Mouse (Mus musculus) adrenal gland, postnatal 36 days (tissue): Measurements from ENCODE around the gene Ankrd53. TPM values are rescaled to one million over a fixed set of nuclear protein-coding genes. Genes with fewer than 3 reads are reported as not detected.

Experiments
- DNase-seq, 2 experiments: peaks; one replicate each; pipeline ENCODE4 v3.0.0; 2021; ENCODE audit warnings: mixed read lengths in 1 of 2
- long read RNA-seq, 2 experiments: library from polyadenylated mRNA; stranded (forward); transcript quantifications; one replicate each; pipeline ENCODE4 v2.0.0; 2021; ENCODE audit warnings: borderline sequencing depth in 2 of 2
- total RNA-seq, 2 experiments: library from RNA; stranded (reverse); gene quantifications; 2 replicates each; pipeline ENCODE4 v1.2.3; 2021

Ankrd53 gene
- not detected for total RNA-seq
- long read RNA-seq, experiment 1 = 0 reads
- long read RNA-seq, experiment 2 = 0 reads

GRCm38 (mm10) chr6:83762344-83762743, at the start of gene Ankrd53:
Gene Ankrd53 (plus strand): TSS chr6:83762644.
- no peak for DNase-seq

DNA sequence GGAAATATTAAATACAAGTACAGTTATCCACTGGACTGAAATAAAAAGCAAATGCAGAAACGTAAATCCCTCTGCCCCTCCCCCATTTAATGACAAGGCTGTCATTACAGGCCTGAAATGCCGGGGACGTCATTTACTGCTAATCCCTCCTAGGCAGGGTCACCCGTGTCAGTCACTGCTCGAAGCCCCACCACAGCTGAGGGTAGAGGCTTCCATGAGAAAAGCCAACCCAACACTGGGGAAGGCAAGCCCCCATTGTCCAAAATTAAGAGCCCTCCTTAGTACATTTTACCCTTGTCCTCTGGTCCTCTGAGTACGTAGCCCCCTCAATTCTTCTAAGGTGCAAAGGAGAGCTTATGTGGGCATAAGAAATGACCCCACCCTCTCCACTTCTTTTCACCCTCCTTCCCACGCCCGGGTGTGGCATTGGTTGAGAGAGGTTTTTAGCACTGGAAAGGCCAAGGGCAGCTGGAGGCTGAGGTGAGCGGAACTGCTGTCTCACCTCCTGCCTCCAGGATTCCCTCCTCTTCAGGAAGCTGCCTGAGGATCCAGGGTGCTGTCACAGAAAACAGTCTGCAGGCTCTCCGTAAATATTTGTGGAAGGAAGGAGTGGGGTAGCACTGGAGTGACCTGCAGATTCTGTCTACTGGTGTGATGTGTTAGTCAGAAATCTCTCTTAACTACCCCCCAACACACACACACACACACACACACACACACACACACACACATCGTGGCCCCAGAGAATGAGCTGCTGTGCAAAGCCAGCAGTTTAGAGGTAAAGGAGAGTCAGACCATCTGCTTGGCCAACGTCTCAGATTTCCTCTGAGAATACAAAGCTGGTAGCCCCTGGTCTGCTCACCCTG, 48.9 kb upstream of the Ankrd53 start:
- DNase-seq = no peak

DNA sequence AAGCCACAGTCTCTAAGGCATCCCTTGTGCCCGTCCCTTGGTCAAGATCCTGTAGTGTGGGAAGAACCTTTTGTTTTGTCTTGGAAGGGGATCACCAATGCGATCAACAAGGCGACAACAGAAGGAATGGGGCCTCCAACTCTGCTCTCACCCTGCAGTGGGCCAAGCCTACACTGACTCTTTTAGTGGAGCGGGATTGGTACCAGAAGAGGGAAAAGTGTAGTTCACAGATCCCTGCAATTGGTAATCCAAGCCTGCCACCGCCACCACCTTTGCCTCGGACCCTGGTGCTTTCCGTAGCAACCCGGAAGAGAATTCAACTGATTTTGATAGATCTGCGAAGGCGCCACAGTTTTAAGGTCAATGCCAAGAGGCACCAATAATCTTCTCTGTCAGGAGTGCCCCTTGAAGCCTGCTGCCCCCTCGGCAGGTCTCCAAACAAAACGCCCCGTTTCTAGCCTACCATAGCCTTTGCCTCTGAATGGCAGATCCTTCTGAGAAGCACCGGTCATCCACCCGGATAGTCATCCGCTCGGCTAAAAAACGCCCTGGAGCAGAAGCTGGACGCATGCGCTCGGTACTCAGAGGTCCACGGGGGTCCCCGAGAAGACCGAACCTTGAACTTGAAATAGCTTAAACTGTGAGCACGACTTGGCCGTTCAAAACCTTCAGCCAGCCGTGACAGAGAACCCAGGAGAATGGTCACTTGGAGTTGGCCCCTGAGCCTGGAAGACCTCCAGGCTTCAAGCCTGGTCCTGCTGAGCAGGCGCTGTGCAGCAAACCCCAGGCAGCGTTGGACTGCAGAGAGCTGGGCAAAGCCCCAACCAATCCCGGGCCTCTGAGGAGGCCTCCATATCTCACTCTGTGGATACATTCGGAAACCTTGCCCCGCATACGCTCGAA, 48.0 kb upstream of the Ankrd53 start:
- DNase-seq = no peak

GRCm38 (mm10) chr6:83715461-83716196, 46.8 kb upstream of the Ankrd53 start:
- DNase-seq = no peak

DNA sequence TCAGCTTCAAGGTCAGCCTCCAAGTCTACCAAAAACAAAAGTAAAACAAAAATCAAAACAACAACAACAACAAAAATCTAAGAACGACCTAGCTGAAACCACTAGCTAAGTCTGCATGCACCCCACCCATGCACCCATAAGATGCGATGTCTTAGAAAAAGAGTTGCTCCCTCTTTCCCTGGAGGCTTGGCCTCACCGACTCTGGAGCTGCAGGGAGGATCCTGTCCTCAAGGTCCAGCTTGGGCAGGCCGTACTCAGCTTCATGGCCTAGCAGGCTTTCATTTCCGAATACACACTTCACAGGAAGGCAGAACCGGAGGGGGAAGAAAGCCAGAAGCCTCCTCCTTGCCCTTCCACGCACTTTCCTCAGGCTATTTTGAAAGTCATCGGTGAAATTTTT, 45.4 kb upstream of the Ankrd53 start:
- no peak for DNase-seq

GRCm38 (mm10) chr6:83722526-83722925, 39.9 kb upstream of the Ankrd53 start:
- no peak for DNase-seq

DNA sequence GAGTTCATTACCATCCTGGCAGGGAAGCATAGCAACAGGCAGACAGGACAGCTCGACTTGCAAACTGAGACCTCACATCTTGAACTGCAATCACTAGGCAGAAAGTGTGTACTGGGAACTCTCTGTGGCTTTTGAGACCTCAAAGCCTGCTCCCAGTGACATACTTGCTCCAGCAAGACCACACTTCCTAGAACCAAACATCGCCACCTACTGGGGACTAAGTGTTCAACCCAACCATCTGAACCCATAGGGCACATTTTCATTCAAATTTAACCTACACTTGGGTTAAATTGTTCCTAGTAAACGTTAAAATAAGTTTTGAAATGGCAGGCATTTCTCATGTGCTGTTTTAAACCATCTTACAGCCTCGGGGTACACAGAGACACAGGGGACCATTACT, 35.3 kb upstream of the Ankrd53 start:
- DNase-seq = no peak

DNA sequence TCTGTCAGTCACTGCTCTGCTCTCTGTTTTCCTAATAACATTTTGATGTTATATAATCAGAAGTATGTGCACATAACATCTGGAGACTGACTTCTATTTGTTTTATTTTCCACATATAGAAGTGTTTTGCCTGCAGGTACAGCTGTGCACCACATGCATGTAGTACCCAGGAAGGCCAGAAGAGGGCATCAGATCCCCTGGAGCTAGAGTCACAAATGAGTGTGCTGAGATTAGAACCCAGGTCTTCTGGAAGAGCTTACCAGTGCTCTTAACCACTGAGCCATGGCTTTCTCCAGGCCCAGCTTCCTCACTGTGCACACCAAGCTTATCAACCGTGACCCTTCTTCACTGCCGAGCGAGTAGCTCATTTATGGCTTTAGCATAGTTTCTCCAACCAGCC, 34.0 kb upstream of the Ankrd53 start:
- DNase-seq = peak; percentile 22 to 24

DNA sequence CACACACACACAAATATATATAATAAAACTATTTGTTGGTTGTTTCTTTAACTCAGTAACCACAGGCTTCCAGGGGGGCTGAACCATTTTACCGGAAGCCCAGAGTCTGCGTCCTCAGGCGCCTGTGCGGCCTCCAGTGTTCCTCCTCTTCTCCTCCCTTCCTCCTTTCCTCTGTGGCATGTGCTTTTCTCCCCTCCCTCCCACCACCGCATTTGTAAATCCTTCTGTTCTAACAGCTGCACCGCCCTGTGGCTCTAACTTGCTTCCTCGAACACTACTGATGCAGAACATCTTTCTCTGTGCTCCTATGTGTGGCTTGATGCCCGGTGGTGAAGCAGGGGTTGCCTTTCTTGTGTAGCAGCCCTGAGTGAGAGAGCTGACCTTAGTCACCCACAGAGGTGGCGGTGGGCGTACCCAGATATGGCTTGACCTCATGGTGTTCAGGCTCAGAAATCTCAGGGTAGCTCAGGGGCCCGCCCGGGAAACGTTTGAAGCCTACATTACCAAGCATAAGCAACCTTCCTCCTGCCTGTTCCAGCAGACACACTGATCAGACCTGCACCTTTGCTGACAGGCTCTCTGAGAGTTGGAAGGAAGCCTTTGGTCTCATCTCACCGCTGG, 33.0 kb upstream of the Ankrd53 start:
- no peak for DNase-seq

DNA sequence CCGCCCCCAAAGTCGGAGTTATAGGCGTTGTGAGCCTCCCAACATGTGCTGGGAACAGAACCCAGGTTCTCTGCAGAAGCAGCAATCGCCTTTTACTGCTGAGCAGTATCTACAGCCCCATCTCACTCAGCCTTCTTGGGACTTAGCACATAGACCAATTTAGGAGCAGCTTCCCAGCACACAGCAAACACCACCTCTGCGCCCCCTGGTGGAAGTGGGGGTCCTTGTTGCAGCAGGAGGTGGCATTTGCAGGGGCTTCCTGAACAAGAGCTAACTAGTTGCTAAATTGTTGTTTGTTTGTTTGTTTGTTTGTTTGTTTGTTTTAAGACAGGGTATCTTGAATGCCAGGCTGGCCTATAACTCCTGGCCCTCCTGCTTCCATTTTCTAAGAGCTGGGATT, 31.3 kb upstream of the Ankrd53 start:
- peak; percentile 80 to 89 for DNase-seq

DNA sequence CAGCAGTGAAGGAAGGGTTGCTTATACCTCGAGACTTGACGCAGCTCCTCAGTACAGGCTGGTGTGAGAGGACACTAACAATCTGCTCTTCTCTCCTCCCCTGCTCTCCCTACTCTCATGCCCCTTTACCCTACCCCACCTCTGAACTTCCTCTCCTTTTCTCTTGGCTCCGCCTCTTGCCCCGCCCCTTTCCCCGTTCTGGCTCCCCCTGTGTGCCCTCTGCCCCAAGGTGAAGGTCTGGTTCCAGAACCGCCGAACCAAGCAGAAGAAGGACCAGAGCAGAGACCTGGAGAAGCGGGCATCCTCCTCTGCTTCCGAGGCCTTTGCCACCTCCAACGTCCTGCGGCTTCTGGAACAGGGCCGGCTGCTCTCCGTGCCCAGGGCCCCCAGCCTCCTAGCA, 25.1 kb upstream of the Ankrd53 start:
- no peak for DNase-seq

DNA sequence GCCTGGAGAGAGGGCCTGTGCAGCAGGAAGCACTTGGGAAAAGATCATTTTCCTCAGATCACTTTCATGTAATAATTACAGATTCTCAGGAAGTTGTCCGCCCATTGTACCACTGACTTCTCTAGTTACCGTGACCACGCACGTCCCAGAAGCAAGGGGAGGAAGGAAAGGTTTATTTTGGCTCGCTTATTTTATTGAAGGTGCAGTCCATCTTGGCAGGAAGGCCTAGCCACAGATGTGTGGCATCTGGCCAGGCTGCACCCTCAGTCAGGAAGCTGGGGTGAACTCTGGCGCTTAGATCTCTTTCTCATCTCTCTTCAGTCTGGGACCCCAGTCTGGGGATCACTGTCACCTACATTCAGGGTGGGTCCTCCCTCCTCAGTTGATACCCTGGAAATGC, 23.8 kb upstream of the Ankrd53 start:
- DNase-seq = no peak

GRCm38 (mm10) chr6:83742761-83743160, 19.7 kb upstream of the Ankrd53 start, which contains the start of gene Atp6v1b1:
Gene Atp6v1b1 (plus strand): TSS chr6:83742990.
- no peak for DNase-seq

DNA sequence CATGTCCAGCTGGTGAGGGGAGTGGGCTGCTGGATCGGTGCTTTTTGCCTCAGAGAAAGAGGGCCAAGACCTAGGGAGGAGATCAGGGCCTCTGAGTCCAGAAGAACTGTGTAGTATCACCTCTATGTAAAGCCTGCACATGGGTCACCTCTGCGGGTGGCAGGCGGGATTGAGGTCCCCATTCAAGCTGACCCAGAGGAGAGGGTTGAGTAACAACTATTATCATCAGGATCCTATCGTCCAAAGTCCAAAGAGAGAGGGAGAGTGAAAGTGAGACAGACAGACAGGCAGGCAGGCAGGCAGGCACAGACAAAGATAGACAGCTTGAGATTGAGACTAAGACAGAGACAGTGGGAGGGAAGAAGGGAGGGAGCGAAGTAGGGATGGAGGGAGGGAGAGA, 19.2 kb upstream of the Ankrd53 start:
- no peak for DNase-seq

- peak in 1 of 2 experiments; percentile 19 for DNase-seq
Observed at GRCm38 (mm10) chr6:83744126-83744525, 18.3 kb upstream of the Ankrd53 start.

GRCm38 (mm10) chr6:83744557-83744956, 17.9 kb upstream of the Ankrd53 start:
- DNase-seq = no peak

- DNase-seq = no peak
Observed at GRCm38 (mm10) chr6:83745466-83745865, 17.0 kb upstream of the Ankrd53 start.

DNA sequence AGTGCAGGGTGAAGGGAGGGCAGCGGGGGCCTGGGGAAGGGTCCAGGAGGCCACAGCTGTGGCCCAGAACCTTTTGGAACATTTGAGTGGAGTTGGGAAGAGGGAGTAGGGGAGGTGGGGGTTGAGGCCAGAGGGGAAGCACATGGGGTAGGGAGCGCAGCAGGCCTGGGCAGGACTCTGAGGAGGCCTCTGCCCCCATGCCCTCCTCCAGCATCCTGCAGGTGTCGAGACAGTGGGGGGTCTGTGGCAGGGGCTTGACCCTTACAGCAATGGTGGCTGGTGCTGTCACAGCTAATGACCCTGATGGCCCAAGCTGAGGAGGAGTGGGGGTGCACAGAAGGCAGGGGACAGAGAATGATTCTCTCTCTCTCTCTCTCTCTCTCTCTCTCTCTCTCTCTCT, 13.2 kb upstream of the Ankrd53 start:
- DNase-seq = no peak

DNA sequence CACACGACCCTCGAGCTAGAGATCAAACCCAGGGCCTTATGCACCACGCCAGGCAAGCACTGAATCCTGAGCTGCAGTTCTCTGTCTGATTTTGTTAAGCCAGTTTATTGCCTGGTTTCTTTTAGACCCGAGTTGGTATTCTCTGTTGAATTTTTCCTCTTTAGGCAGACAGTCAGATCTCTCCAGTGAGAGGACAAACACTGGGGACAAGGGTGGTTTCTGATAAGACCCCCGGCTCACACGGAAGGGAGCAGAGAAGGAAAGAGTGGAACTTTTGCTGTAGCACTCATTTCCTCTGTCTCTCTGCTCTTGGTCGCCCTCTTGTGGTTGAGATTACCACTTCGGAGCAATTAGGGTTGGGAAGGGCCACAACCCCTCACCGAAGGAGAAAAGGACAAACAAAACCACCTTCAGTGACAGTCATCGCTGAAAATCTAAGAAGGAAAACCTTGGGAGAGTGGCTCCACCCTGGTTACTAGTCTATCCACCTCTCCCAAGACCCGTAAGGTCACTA, 12.2 kb upstream of the Ankrd53 start:
- DNase-seq = peak; percentile 56 to 72

- no peak for DNase-seq
Observed at GRCm38 (mm10) chr6:83756051-83756450, 6.4 kb upstream of the Ankrd53 start.

GRCm38 (mm10) chr6:83762880-83763431, 512 bp downstream of the Ankrd53 start:
- peak; percentile 54 to 64 for DNase-seq
